Mouse (Mus musculus) brain, embryonic 14.5 days (tissue): ENCODE measurements around the gene Pla2g2c. TPM values are rescaled to one million over a fixed set of nuclear protein-coding genes. Genes with fewer than 3 reads are reported as not detected.

Experiments
- DNase-seq: peaks from one replicate; pipeline ENCODE4 v3.0.0-alpha.2; 2011; ENCODE audit warnings: low read depth
- CTCF ChIP-seq: fragments of 200-500 bp; IDR thresholded peaks from 2 replicates; pipeline ENCODE4 v1.5.1; 2012; ENCODE audit warnings: inconsistent platforms, mild to moderate bottlenecking, moderate library complexity, borderline replicate concordance; ENCODE audit not compliant: insufficient read depth, insufficient read length; ENCODE audit errors: extremely low read depth
- POLR2A ChIP-seq: fragments of 200-500 bp; IDR thresholded peaks from 2 replicates; pipeline ENCODE4 v1.6.1; 2012; ENCODE audit warnings: mild to moderate bottlenecking, inconsistent platforms, borderline replicate concordance; ENCODE audit not compliant: poor library complexity, insufficient read depth, insufficient read length, severe bottlenecking; ENCODE audit errors: extremely low read depth
- polyA plus RNA-seq: library from polyadenylated mRNA; depleted of rRNA; stranded (reverse); fragments of >200 nt; gene quantifications from 2 replicates; pipeline ENCODE4 v1.2.3, GENCODE M21; 2012; rRNA removed

Gene Pla2g2c
- polyA plus RNA-seq, 1 experiment = 0.63 TPM

- DNase-seq = peak; percentile 8
- TF ChIP-seq CTCF (no peak), POLR2A (no peak)
Observed at GRCm38 (mm10) chr4:138792599-138792998, 68.0 kb downstream of the Pla2g2c start.

- no peak for TF ChIP-seq POLR2A
- TF ChIP-seq CTCF = peak; percentile 54; the same call in 1 of the 2 replicates
- DNase-seq = peak; percentile 57
Observed at GRCm38 (mm10) chr4:138793276-138793675, 68.7 kb downstream of the Pla2g2c start.

- no peak for TF ChIP-seq POLR2A
- no peak for TF ChIP-seq CTCF
- no peak for DNase-seq
Observed at GRCm38 (mm10) chr4:138794344-138794743, 69.8 kb downstream of the Pla2g2c start.

Other genes starting within 250 kb of the Pla2g2c start
- gene Vwa5b1, start 88.9 kb upstream of the Pla2g2c start, polyA plus RNA-seq = 0.69 and 2.0 TPM in 2 replicates
- gene Ubxn10, start 12.4 kb downstream of the Pla2g2c start, polyA plus RNA-seq = 3.8 and 5.3 TPM in 2 replicates
- gene Pla2g2f, start 32.8 kb downstream of the Pla2g2c start, polyA plus RNA-seq = 0.16 and 1.2 TPM in 2 replicates
- 0.13 and 0.14 TPM in 2 replicates for gene Pla2g2d, start 50.9 kb downstream of the Pla2g2c start, polyA plus RNA-seq
- 0.61 and 0.94 TPM in 2 replicates for gene Pla2g5, start 138.7 kb downstream of the Pla2g2c start, polyA plus RNA-seq
- gene Gm13030, start 149.2 kb downstream of the Pla2g2c start, polyA plus RNA-seq = not detected in 2 replicates
- gene Pla2g2e, start 153.2 kb downstream of the Pla2g2c start, polyA plus RNA-seq = not detected in 2 replicates
- 7.0 and 9.8 TPM in 2 replicates for gene Otud3, start 189.2 kb downstream of the Pla2g2c start, polyA plus RNA-seq
- not detected in 2 replicates for gene Rnf186, start 242.3 kb downstream of the Pla2g2c start, polyA plus RNA-seq
- 0.62 and 0.64 TPM in 2 replicates for gene Tmco4, start 248.1 kb downstream of the Pla2g2c start, polyA plus RNA-seq